In the genomic region with DNA sequence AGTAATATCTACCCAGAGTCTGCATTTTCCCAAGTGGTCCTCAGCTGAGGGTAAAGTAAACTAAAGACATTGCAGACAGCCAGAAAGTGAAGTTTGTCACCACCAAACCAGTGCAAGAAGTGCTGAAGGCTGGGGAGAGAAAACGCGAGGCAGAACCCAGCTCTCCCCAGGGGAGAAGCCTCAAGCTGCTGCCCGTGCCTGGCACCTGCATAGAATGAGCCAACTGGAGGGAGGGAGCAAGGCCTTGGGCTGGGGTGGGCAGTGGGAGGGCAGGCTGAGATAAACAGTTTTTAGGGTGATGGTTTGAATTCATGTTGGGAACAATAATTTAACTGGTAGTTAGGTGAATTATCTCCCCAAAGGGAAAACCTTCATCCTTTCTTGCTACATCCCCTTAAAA, we compare ENCODE assay signal across 26 mouse cellular contexts.
DNase-seq lines count a peak whose midpoint lies in the region; ATAC-seq lines count a peak whose summit lies in the region.
"Had no signal": no experiment of that assay in that cellular context is flagged by ENCODE, and none has a peak within 500 bp of the region (broad histone marks: within the 10 kb centered on the region; RNA-seq: fewer than 3 reads in every experiment).

No protein-coding gene starts in this region.

- no peak overlapping the region for H3K4me2 ChIP-seq in hindbrain, embryonic 13.5 days
- H3K4me2 ChIP-seq in hindbrain, embryonic 16.5 days (ENCODE audit: low read length), result no peak overlapping the region
- H3K4me2 ChIP-seq in midbrain, embryonic 16.5 days (ENCODE audit: low read length), result no peak overlapping the region
- no peak overlapping the region for H3K4me2 ChIP-seq in midbrain, embryonic 11.5 days
- no peak overlapping the region for H3K4me2 ChIP-seq in intestine, embryonic 16.5 days (ENCODE audit: low read depth, low read length)
- H3K4me2 ChIP-seq: embryonic facial prominence, embryonic 13.5 days; forebrain, embryonic 15.5 days; limb, embryonic 15.5 days; liver, embryonic 13.5 days had no signal

- H3K9ac ChIP-seq in hindbrain, embryonic 13.5 days, result no peak overlapping the region
- H3K9ac ChIP-seq in hindbrain, embryonic 16.5 days (ENCODE audit: low read depth, low read length), result no peak overlapping the region
- no peak overlapping the region for H3K9ac ChIP-seq in midbrain, embryonic 16.5 days (ENCODE audit: low read depth, low read length)
- H3K9ac ChIP-seq in midbrain, embryonic 11.5 days (ENCODE audit: low read length), result no peak overlapping the region
- H3K9ac ChIP-seq in intestine, embryonic 16.5 days (ENCODE audit: low read depth, low read length), result no peak overlapping the region
- H3K9ac ChIP-seq: embryonic facial prominence, embryonic 13.5 days; forebrain, embryonic 15.5 days; limb, embryonic 15.5 days; liver, embryonic 13.5 days had no signal

- DNase-seq in cerebellum, postnatal 10 days, result peak; percentile 50 to 59
- no peak for DNase-seq in cerebellum, postnatal 25 days
- DNase-seq in midbrain, embryonic 11.5 days (ENCODE audit: low spot score, missing footprints), result no peak
- DNase-seq: adrenal gland, adult 8-10 months; cerebellum, adult 9-10 months; gastrocnemius, adult 2 months; gastrocnemius, postnatal 36 days; heart, adult 2 months; heart, postnatal 4 days; kidney, adult 2 months; kidney, postnatal 36 days; liver, embryonic 13.5 days; lung, adult 18-20 months; lung, postnatal 4 days had no signal

- H3K4me3 ChIP-seq in hindbrain, embryonic 13.5 days, result no peak overlapping the region
- H3K4me3 ChIP-seq in hindbrain, embryonic 16.5 days (ENCODE audit: low read length), result no peak overlapping the region
- H3K4me3 ChIP-seq in midbrain, embryonic 16.5 days (ENCODE audit: low read depth, low read length), result no peak overlapping the region
- no peak overlapping the region for H3K4me3 ChIP-seq in midbrain, embryonic 11.5 days (ENCODE audit: low read depth, low read length)
- no peak overlapping the region for H3K4me3 ChIP-seq in intestine, embryonic 16.5 days (ENCODE audit: low read length)
- H3K4me3 ChIP-seq: embryonic facial prominence, embryonic 13.5 days; forebrain, embryonic 10.5 days; forebrain, embryonic 15.5 days; gastrocnemius, adult 2 months; heart, adult 2 months; layer of hippocampus, adult 2 months; limb, embryonic 10.5 days; limb, embryonic 15.5 days; liver, embryonic 13.5 days had no signal

- H3K36me3 ChIP-seq in hindbrain, embryonic 13.5 days, result peaks cover 8% of the 10 kb centered on the region; the same call in 1 of the 2 replicates
- H3K36me3 ChIP-seq in hindbrain, embryonic 16.5 days (ENCODE audit: control insufficient read depth, insufficient read depth, low read length), result no peaks in the 10 kb centered on the region
- no peaks in the 10 kb centered on the region for H3K36me3 ChIP-seq in midbrain, embryonic 16.5 days (ENCODE audit: control insufficient read depth, insufficient read depth, low read length)
- peaks cover 2% of the 10 kb centered on the region; the same call in 1 of the 2 replicates for H3K36me3 ChIP-seq in midbrain, embryonic 11.5 days (ENCODE audit: control insufficient read depth, insufficient read depth, low read length)
- no peaks in the 10 kb centered on the region for H3K36me3 ChIP-seq in intestine, embryonic 16.5 days (ENCODE audit: control insufficient read depth, insufficient read depth, low read length)
- H3K36me3 ChIP-seq: forebrain, embryonic 15.5 days; limb, embryonic 15.5 days had no signal

- peak overlapping the region; percentile 52; the same call in 1 of the 2 replicates for H3K27ac ChIP-seq in hindbrain, embryonic 13.5 days
- no peak overlapping the region for H3K27ac ChIP-seq in hindbrain, embryonic 16.5 days (ENCODE audit: low read depth, low read length)
- H3K27ac ChIP-seq in midbrain, embryonic 16.5 days (ENCODE audit: low read length), result peak overlapping the region; percentile 13; the same call in 1 of the 2 replicates
- no peak overlapping the region for H3K27ac ChIP-seq in midbrain, embryonic 11.5 days (ENCODE audit: low read depth, low read length)
- no peak overlapping the region for H3K27ac ChIP-seq in intestine, embryonic 16.5 days (ENCODE audit: low read length)
- H3K27ac ChIP-seq: embryonic facial prominence, embryonic 13.5 days; forebrain, embryonic 10.5 days; forebrain, embryonic 15.5 days; gastrocnemius, adult 2 months; heart, adult 2 months; layer of hippocampus, adult 2 months; limb, embryonic 10.5 days; limb, embryonic 15.5 days; liver, embryonic 13.5 days had no signal

- ATAC-seq in hindbrain, embryonic 13.5 days (ENCODE audit: low FRiP score), result no peak
- no peak for ATAC-seq in hindbrain, embryonic 16.5 days
- ATAC-seq in midbrain, embryonic 16.5 days, result no peak
- ATAC-seq in midbrain, embryonic 11.5 days (ENCODE audit: low FRiP score), result no peak
- no peak for ATAC-seq in intestine, embryonic 16.5 days
- ATAC-seq: forebrain, embryonic 15.5 days; lung, postnatal 0 days had no signal

- H3K4me1 ChIP-seq in hindbrain, embryonic 13.5 days (replicated peaks), result peaks cover 14% of the 10 kb centered on the region
- peaks cover 7% of the 10 kb centered on the region for H3K4me1 ChIP-seq in hindbrain, embryonic 16.5 days (ENCODE audit: control insufficient read depth, insufficient read depth, low read depth, low read length)
- H3K4me1 ChIP-seq in midbrain, embryonic 16.5 days (ENCODE audit: control insufficient read depth, insufficient read depth, low read length), result peaks cover under 1% of the 10 kb centered on the region; the same call in 1 of the 2 replicates
- peaks cover under 1% of the 10 kb centered on the region; the same call in 1 of the 2 replicates for H3K4me1 ChIP-seq in midbrain, embryonic 11.5 days (ENCODE audit: control insufficient read depth, insufficient read depth, low read length)
- no peaks in the 10 kb centered on the region for H3K4me1 ChIP-seq in intestine, embryonic 16.5 days (ENCODE audit: control insufficient read depth, insufficient read depth, low read length)
- H3K4me1 ChIP-seq: embryonic facial prominence, embryonic 13.5 days; forebrain, embryonic 15.5 days; liver, embryonic 13.5 days had no signal

- H3K9me3 ChIP-seq in hindbrain, embryonic 13.5 days, result no peaks in the 10 kb centered on the region
- H3K9me3 ChIP-seq in hindbrain, embryonic 16.5 days (ENCODE audit: control insufficient read depth, low read length), result no peaks in the 10 kb centered on the region; the same call in 1 of the 2 replicates
- H3K9me3 ChIP-seq in midbrain, embryonic 16.5 days (replicated peaks; ENCODE audit: control insufficient read depth, low read length, poor library complexity, severe bottlenecking), result 0 out of 2 replicates have a peak, but pooled peaks cover 2% of the 10 kb centered on the region
- H3K9me3 ChIP-seq in midbrain, embryonic 11.5 days (ENCODE audit: control insufficient read depth, low read length), result no peaks in the 10 kb centered on the region
- H3K9me3 ChIP-seq in intestine, embryonic 16.5 days (ENCODE audit: control insufficient read depth, low read length), result no peaks in the 10 kb centered on the region
- H3K9me3 ChIP-seq: embryonic facial prominence, embryonic 13.5 days; forebrain, embryonic 10.5 days; forebrain, embryonic 15.5 days; G1E; limb, embryonic 10.5 days; limb, embryonic 15.5 days; liver, embryonic 13.5 days had no signal

- WGBS in hindbrain, embryonic 13.5 days, result 41% methylated on average over 3 of the region's 3 CpGs
- 41% methylated on average over 3 of the region's 3 CpGs for WGBS in hindbrain, embryonic 16.5 days
- WGBS in midbrain, embryonic 16.5 days, result 44% methylated on average over 3 of the region's 3 CpGs
- whole genome bisulfite sequencing in midbrain, embryonic 11.5 days, result 62% methylated on average over 3 of the region's 3 CpGs
- WGBS in intestine, embryonic 16.5 days, result 56% methylated on average over 3 of the region's 3 CpGs

- H3K27me3 ChIP-seq in hindbrain, embryonic 13.5 days, result no peaks in the 10 kb centered on the region
- H3K27me3 ChIP-seq in hindbrain, embryonic 16.5 days (replicated peaks; ENCODE audit: control insufficient read depth, insufficient read depth, low read length), result no peaks in the 10 kb centered on the region
- no peaks in the 10 kb centered on the region for H3K27me3 ChIP-seq in midbrain, embryonic 16.5 days (ENCODE audit: control insufficient read depth, insufficient read depth, low read depth, low read length)
- H3K27me3 ChIP-seq in midbrain, embryonic 11.5 days (ENCODE audit: control insufficient read depth, insufficient read depth, low read length), result no peaks in the 10 kb centered on the region
- no peaks in the 10 kb centered on the region for H3K27me3 ChIP-seq in intestine, embryonic 16.5 days (replicated peaks; ENCODE audit: control insufficient read depth, insufficient read depth, low read length)
- H3K27me3 ChIP-seq: embryonic facial prominence, embryonic 13.5 days; forebrain, embryonic 15.5 days; limb, embryonic 15.5 days; liver, embryonic 13.5 days had no signal

Comparison
In these comparisons a context has a peak if more than half of its experiments do, and no peak if none do; other contexts are left out.
1. DNase-seq: peak in cerebellum, postnatal 10 days (2 of 2); none in cerebellum, postnatal 25 days (0 of 2) and midbrain, embryonic 11.5 days (single experiment).
2. H3K27ac ChIP-seq: peak in hindbrain, embryonic 13.5 days (single experiment) and midbrain, embryonic 16.5 days (single experiment); none in hindbrain, embryonic 16.5 days (single experiment), midbrain, embryonic 11.5 days (single experiment) and intestine, embryonic 16.5 days (single experiment).